Mouse (Mus musculus) fat pad, adult 2 months (tissue): Measurements from ENCODE around the gene G0s2.
A peak's percentile ranks its signal among the peaks of the same experiment; 100 is the strongest.
"Not testable (repeated sequence)": the region's sequence is repeated elsewhere in the genome, so short reads cannot be mapped to it uniquely, and the experiment has no call there.

Experiments
- DNase-seq: peaks from one replicate; pipeline ENCODE4 v3.0.0-alpha.2; 2011; ENCODE audit warnings: low read depth, low spot score; ENCODE audit errors: extremely low read depth

G0s2 gene

DNA sequence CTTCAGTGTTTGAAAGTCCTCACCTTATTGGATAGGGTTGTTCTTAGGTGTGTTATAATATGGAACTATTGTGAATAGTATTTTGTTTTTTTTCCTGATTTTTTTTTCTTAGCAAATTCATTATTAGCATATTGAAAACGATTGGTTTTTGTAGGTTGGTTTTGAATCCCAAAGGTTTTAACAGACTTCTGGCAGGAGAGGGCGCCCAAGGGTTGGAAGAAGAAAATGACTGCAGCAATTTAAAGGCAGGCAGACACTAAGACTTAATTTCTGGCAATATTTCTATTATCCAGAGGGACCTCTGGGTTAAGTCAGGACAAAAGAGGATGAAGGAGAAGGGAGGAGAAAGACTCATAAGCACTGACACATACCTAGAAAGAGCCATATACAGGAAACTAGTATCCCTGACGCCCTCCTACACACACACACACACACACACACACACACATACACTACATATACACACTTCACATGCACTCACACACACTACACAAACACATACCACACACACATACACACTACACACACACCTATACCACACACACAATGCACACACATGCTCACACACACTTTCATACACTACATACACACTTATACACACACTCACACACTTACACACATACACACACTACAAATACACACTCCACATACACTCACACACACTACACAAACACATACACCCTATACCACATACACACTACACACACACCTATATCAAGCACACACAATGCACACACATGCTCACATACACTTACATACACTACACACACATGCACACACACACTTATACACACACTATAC lies 17.3 kb downstream of the G0s2 start:
- no peak for DNase-seq

- no peak for DNase-seq
Observed at GRCm38 (mm10) chr1:193255032-193255431, 18.0 kb downstream of the G0s2 start.

DNA sequence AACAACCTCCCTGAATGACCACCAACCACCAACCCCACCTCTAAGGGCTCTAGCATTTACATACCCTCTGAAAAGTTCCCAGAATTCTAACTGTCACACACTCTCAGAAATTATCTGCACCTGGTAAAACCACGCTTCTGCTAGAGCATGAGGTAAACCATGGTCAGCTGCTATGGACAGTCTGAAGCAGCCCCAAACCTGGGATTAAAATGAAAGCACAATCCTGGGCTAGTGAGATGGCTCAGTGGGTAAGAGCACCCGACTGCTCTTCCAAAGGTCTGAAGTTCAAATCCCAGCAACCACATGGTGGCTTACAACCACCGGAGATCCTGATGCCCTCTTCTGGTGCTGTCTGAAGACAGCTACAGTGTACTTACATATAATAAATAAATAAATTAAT lies 19.1 kb downstream of the G0s2 start:
- not testable (repeated sequence) for DNase-seq

DNA sequence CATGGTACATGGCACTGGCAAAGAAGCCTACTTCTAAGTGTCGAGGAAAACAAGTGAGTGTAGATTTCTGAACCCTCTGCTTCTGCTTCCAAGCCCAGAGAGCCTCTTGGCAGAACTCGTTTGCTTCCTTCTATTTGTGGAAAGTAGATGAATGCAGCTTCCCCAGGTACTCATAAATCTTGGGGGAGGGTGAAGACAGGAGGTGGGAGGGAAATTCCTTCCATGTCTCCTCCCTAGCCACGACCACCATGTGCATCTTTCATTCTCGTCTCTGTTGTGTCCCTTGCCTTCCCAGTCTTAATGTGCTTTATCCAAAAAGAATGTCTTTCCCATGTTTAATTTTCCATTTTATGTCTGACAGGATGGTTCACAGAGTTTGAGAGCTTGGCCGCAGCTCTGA lies 20.4 kb downstream of the G0s2 start:
- DNase-seq, result no peak

DNA sequence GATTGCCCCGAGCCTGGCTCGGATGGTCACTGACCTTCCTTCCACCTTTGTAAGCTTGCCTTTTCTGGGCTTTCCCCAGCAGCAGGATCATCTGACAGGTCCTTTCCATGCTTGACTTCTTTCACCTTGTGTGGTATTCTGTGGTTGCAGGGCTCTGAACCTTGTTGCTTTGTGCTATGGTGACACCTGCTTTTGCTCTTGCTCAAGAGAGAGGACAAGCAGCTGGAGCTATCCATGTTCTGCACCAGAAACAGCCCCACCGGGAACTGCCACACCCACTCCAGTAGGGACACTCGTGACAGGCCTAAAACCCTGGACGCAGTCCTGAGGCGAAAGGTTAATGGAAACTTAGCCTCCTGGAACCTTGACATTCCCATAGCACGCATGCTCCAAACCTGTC lies 21.6 kb downstream of the G0s2 start:
- DNase-seq, result no peak

DNA sequence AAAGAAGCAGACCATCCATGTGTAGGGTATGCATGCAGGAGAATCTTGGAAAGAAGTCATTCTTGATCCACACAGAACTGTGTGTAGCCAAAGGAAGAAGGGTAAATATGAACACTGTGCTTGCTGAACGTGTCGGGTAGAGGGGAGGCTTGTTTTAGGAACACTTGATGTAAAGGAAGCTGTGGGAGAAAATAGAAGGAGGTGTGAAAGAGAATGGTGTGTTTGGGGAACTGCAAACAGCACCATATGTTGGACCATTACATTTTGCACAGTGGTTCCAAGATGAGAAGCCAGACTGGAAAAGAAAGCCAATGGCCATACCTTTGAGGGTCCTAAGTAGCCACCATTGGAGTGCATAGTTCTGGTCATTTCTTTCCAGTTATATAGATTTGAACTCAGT lies 23.0 kb downstream of the G0s2 start:
- DNase-seq, result no peak

GRCm38 (mm10) chr1:193244235-193244634 lies 28.8 kb downstream of the G0s2 start:
- no peak for DNase-seq

- DNase-seq, result no peak
Observed at GRCm38 (mm10) chr1:193243571-193244193, 29.3 kb downstream of the G0s2 start.

- DNase-seq, result no peak
Observed at GRCm38 (mm10) chr1:193242863-193243262, 30.2 kb downstream of the G0s2 start.

GRCm38 (mm10) chr1:193242238-193242637 lies 30.8 kb downstream of the G0s2 start:
- peak; percentile 82 for DNase-seq

DNA sequence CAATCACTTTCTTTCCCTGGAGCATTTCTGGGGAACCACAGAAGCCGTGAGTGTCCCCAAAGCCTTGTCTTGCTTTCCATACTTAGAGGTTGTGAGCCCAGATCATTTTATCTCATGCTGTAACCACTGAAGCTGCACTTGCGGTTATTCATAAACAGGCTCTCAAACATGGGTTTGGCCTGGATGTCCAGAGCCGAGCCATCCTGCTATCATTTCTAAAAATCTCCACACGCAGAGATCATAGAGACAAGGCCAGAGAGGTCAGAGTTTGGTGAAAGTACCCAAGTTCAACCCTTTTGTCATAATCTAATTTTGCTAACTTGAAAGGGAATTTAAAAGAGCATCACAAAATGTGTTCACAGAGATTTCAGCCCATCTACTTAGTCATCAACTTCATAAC lies 31.6 kb downstream of the G0s2 start:
- DNase-seq, result no peak

DNA sequence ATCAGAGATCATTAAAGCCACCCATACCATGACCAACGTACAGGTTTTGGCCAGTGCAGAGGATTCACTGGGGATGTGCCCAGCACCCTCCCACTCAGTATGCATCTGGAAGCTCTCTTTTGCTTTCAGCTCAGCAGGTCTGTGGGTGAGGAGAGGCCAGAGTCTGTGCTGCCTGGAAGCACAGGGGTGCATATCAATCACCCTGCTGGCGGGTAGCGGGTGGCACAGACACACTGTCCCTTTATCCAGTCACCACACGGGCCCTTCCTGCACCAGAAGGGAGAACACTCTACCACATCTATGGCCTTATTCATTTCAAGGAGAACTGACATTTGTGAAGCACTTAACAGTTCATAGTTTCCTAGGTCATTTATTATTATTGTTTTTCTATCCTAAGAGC lies 34.6 kb downstream of the G0s2 start:
- DNase-seq, result no peak

GRCm38 (mm10) chr1:193234930-193235329 lies 38.1 kb downstream of the G0s2 start:
- no peak for DNase-seq

DNA sequence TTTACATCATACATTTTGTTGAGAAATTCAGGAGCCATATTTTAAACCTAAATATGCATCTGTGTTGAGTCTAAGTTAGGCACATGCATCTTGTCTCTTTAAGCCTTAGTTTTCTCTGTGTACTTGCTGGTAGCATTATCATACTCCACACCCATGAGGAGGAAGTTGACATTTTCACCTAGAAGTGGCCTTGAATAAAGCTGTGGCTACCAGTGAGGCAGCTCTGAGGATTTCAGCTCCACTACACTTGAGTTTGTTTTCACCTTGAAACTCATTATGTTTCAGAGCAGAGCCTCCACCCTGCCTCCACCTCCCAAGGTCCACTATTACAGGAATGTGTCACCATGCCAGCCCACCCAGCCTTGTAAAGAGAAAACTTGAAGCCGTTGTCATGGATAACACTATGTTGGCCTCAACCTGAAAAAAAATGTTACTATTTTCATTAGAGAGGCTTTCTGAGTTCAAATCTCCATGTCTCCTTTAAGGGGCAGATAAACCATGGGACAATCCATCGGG lies 38.8 kb downstream of the G0s2 start:
- no peak for DNase-seq

DNA sequence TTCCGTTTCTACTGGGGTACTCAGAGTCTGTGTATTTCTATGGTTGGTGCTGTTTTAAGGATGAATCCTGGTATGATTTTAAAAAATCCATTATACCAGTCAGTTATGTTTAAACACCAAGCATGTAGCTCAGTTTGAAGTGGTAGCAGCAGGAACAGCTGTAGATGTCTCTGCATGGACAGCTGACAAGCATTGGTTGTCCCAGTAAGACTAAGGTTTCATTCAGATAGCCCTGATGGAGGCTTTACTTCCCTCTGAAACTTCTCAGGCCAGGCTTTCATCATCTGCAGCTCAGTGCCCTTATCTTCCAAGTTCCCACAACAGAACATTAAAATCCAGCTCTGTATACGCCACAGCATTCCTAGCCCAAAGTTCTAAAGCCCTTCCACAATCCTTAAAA lies 40.3 kb downstream of the G0s2 start:
- DNase-seq, result no peak

DNA sequence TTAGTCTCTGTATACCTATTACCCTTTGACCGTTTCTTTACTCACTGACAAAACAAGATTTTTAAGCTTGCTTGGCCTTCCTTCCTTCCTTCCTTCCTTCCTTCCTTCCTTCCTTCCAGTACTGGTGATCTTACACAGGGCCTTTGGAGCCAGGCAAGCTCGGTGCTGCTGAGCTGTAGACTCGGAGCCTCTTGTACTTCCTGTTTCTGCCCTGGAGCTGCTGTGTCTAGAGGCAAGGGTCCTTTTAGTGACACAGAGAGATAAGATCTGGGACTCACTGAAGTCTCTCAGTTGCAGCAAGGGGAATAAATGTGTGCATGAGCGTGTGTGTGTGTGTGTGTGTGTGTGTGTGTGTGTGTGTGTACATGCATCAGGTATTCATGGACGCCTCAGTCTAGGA lies 42.1 kb downstream of the G0s2 start:
- DNase-seq, result no peak

- no peak for DNase-seq
Observed at GRCm38 (mm10) chr1:193230531-193230930, 42.5 kb downstream of the G0s2 start.

DNA sequence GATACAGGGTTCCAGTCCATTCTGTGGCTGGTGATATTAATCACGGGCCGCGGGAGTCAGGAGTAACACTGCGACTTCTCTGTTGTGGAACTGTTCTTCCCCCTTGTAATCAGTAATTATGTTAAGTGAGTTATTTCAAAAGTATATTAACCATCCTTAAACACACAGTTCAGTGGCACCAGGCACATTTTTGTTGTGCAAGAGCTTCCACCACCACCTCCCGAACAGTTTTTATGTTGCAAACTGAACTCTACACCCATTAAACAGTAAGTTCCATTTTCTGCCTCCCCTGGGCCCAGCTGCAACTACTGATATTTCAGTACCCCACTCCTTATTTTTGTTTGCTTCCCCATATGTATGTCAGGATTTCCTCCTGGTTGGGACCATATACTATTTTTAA lies 43.4 kb downstream of the G0s2 start:
- DNase-seq, result no peak

DNA sequence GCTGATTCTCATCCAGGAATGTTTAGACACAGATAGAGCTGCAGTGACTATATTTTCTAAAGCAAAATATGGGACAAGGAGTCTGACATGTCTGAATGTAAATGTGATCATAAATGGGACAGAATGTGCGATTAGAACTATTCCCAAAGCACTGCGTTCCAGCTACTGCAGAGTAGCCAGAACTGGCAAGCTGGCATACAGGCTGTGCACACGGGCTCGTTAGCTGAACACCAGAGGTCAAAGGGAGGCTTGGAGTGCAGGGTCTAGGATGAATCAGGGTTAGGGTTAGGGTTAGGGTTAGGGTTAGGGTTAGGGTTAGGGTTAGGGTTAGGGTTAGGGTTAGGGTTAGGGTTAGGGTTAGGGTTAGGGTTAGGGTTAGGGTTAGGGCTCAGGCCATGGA lies 45.5 kb downstream of the G0s2 start:
- no peak for DNase-seq

DNA sequence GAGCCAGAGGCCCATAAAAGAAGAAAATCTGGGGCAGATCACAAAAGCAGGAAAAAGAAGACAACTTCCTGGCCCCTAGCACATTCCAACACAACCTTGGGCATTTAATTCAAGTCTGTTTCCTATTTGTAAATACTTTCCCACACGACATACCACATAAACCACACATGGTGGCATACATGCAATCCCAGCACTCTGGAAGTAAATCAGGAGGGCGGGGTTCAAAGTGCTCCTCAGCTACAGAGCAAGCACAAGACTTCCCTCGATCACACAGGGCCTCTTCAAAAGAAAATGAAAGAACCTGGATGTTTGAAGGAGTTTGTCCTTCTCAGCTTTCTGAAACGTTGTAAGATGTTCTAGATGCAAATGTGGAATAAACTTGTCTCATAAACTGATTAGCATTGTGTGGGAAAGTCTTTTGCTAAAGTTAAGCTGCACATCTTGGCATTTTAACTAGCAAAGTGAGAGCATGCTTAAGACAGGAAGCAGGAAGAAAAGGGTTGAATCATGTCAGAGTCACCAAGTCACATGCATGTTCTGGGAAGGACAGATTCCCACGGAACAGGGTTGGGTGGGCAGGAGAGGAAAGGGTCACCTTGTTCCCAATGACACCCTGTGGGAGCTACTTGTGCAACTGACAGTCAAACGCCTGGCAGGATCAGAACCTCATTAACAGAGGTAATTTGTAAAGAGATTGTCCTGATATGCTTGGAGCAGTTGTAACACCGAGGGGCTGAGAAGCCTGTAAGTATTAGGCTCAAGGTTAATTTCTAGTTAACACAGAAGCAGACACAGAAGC lies 46.1 kb downstream of the G0s2 start:
- DNase-seq, result peak; percentile 83

DNA sequence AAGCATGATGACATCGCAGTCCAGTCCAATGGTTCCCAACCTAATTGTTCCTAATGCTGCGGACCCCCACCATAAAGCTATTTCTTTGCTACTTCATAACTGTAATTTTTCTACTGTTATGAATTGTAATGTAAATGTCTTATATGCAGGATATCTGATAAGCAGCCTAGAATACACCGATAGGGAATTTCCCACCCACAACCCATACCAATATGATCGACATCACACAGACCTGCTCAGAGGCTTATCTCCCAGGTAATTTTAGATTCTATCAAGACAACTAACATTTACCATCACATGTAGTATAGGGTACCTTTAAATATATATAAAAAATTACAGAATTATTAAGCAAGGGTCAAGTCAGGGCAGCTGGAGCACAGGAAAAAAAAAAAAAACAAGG lies 46.9 kb downstream of the G0s2 start:
- DNase-seq, result no peak

- DNase-seq, result no peak
Observed at GRCm38 (mm10) chr1:193225531-193225930, 47.5 kb downstream of the G0s2 start.
